Mouse (Mus musculus): ENCODE measurements around the gene Tbx22.

Tbx22 gene

DNA sequence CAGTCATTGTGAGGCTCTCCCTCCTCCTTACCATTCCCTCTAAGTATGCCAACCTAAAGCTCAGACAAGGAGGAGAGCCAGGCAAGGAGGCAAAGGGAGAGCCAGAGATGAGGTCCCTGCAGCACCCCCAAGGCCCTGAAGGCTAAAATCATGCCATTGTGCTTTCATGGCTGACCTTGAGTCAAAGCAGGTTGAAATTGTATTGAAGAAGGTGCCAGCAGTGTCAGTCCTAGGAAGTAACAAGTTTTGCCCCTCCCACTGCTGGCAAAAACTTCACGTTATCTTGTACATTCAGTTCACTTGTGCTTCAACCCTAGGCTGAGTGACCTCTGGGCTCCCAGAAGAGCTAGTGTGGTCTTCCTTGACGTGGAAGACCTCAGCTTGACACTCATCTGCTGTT lies at the start of gene Tbx22:
TSS of gene Tbx22 (plus strand) at position 301 of the 400 bp plus-strand sequence.
- DNase-seq (ENCODE audit: low read depth, low spot score) = no peak

- no peak for DNase-seq (ENCODE audit: low read depth, low spot score)
These were observed 913 bp downstream of the Tbx22 start for GRCm38 (mm10) chrX:107668677-107669076.

GRCm38 (mm10) chrX:107679203-107679602 lies 11.4 kb downstream of the Tbx22 start:
- DNase-seq (ENCODE audit: low read depth, low spot score) = no peak

- DNase-seq (ENCODE audit: low read depth, low spot score) = no peak
These were observed 40.8 kb downstream of the Tbx22 start for GRCm38 (mm10) chrX:107708584-107708983.

DNA sequence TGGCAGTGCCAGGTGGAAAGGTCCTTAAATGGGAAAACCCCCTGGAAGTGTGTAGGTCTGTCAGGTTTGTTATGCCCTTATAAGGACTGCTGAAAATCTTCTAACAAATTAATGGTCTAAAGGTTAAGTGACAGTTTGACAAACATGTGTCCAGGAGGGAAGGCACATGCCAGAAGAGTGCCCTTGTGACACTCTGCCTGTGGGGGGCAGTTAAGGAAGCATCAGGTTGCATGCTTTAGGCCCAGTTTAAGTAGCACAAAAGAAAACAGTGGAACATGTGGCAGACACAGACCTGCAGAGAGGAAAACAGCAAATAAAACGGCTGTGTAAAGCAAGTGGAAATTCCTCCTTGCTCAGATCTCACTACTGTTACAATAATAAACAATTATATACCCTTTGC lies 55.8 kb downstream of the Tbx22 start:
- DNase-seq (ENCODE audit: low read depth, low spot score) = no peak
